Mouse (Mus musculus) natural killer cell, adult 2 months (primary cell): ENCODE results near the gene Prkag2.
"Not testable (repeated sequence)": the region's sequence is repeated elsewhere in the genome, so short reads cannot be mapped to it uniquely, and the experiment has no call there.

Experiments used
- DNase-seq, 2 experiments: peaks; one replicate each; pipeline ENCODE4 v3.0.0; 2022; ENCODE audit warnings: low spot score in 2 of 2

The Prkag2 gene

DNA sequence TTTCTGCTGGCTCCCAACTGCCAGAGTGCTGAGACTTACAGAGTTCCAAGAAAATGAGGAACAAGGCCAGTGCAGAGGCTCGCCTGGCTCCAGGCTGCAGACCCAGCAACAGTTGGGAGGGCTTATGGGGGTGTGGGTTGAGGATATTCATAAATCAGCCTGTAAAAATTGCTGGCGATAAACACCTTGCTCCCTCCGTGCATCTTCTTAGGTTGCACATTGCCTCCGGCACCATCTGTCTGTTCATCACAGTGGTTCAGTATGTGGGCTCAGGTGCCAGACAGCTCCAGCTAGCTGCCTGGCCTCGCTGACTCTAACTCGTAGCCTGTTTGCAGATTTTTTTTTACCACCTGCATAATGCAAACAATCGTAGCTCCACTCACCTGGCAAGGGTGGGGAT, 13.4 kb downstream of the Prkag2 start:
- DNase-seq, result no peak

DNA sequence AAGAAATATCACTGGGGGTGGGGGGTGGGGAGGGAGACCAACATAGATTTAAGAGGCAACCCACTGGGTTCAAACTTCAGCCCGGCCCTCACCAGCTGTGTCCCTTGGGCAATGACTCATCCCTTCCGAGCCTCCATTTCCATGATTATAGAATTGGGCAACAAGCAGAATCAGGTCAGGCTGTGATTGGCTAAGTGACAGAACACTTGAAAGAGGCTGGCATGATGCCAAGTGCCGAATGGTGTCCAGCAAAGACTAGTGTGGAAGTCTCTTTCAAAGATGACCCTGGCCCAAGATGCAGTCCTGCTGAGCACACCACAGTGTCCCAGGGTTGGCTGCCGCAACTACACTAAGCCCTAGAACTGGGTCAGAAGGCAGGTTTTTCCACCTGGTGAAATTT, 14.2 kb downstream of the Prkag2 start:
- DNase-seq, result no peak

DNA sequence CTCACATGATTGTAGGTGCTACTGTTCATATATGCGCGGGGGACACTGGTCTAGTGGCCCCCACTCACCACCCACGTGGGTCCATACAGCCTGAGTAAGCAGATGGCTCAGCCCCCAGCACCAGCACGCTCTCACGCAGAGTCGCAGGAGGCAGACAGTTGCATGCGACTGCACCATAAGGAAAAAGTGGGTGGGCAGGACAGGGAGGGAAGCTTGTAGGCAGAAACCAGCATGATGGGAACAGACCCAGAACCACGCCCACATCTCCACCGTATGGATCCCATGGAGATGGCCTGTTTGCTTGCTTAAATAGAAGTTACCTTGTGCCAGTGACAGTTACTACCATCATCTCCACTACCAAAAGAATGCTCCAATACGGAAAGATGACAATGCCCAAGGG, 15.3 kb downstream of the Prkag2 start:
- no peak for DNase-seq

DNA sequence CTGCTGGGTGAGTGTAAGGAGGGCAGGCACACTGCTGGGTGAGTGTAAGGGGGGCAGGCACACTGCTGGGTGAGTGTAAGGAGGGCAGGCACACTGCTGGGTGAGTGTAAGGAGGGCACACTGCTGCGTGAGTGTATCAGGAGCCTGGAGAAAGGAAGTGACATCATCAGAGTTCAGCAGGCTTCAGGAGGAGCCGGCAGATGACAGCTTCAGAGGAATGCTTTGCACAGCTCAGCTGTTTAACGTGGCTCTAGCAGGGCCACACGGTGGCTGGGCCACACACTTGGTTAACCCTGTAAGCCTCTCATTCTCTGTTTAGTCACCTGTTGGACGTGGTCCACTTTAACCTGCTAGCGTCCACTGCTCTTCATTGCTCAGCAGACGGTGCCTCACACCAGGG, 16.6 kb downstream of the Prkag2 start:
- no peak for DNase-seq

DNA sequence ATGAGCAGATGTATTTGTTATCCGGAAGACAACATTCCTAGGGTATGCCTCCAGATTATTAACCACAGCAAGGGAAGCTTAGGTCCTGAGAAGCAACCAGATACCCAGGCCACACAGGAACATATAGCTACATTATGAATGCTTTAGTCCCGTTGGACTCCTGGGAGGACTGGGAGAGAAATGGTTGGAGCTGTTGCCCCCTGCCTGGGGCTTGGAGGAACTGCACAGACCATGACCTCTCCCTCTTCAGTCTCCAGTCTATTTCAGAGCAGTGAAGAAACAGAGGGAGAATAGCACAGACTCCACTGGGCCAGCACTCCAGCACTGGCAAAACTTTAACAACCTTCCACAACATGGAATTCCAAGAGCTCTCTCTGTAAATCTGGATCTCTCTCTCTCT, 17.9 kb downstream of the Prkag2 start:
- DNase-seq, result no peak

DNA sequence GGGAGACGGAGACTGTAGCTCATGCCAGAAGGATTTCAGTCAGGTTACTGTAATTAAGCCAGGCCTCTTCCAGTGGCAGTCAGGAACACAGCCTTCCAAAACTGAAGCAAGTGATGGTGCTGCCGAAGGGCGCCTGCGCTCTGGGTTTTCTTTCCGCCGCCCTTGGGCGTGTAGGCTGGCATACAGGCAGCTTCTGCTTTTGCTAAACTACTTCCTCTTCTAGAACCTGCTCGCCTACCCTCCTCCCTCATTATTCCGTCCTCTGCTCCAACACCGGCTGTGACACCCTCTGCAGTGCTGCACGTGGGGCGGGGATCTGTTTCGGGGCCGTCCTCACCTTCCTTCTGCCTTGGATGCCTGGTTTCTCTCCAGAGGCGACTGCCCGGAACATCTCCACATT, 18.9 kb downstream of the Prkag2 start:
- DNase-seq, result peak; percentile 8 to 68

DNA sequence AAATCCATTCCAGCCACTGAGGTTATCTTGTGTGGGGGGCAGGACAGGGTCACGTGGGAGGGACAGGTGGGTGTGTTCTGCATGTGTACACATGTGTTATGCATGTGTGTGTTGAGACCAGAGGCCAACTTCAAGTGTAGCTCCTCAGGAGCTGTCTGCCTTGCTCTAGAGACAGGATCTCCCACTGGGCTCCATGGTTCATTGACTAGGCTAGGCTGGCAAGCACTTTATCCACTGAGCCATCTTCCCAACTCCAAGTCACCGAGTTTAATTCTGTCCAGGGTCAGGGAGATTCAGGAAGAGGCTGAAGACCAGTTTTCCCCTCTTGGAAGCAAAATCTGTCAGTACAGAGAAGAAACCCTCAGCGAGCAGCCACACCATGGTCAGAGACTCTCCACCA, 19.4 kb downstream of the Prkag2 start:
- no peak for DNase-seq

DNA sequence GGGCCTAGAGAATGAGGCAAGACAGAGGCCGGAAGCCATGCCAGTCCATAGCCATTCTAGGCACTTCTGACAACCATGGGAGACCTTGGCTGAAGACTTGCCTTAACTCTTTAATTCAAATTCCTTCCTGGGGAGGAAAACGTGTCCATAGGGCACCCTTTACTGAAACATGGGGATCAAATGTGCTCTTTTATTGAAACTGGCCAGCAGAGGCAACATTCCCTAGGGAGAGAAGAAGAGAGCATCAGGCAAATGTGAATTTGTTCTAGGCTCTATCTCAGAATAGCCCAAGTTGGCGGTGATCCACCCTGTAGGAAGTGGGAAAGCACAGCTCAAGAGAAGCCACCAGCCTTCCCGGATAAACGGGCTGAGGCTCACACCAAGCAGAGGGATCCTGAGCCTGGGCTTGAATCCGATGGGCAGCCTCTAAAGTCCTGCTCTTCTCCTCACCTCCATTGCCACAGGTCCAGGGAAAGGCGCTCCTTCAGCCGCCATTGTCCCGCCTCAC, 19.9 kb downstream of the Prkag2 start:
- no peak for DNase-seq

DNA sequence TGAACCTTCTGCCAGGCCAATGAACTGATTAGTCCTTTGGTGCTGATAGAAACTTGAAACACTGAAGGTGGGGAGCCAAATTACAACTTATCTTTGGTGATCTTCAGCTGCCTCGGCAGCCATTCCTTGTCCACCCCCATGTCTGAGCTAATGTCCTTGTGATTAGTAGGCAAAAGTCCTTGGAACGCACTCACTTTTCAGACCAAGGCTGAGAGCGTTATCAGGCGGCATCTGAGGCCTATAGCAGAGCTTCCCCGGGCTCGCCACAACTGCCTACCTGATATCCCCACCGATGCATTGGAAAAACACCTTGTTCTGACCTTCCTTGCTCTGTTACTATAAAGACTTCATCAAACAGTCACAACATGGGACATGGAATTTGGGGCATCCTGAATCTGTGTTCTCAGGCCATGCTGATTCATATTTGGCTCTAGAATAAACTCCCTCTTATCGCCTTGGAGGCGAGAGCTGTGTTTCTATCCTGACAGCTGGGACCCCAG, 20.6 kb downstream of the Prkag2 start:
- no peak for DNase-seq

DNA sequence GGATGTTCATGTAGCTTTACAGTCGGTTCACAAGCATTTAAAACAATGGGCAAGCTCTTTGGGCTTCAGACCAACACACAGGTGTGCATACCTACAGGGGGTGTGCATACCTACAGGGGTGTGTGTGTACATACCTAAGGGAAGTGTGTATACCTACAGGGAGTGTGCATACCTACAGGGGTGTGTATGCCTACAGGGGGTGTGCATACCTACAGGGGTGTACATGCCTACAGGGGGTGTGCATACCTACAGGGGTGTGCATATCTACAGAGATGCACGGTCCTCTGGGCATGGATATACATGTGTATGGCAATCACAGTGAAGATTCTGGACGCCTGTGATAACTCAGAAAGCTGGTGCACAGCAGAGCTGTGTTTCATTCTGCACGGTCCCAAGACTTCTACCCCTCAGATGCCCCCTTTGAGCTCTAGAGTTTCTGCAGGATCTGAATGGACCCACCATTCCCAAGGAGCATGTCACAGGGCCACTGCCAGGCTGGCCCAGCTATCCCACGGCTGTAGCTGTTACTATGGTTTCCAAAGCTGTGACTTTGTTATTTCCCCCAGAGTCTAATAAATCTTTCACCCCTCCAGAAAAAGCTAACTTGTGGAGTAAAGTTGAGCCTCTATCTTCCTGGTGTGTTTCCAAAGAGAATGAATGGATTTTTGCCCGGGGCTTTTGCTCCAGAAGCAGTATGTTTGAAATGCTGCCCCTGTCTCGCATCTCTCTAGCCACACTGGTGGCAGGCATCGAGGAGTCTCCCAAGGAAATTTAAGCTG, 22.4 kb downstream of the Prkag2 start:
- DNase-seq, result no peak

DNA sequence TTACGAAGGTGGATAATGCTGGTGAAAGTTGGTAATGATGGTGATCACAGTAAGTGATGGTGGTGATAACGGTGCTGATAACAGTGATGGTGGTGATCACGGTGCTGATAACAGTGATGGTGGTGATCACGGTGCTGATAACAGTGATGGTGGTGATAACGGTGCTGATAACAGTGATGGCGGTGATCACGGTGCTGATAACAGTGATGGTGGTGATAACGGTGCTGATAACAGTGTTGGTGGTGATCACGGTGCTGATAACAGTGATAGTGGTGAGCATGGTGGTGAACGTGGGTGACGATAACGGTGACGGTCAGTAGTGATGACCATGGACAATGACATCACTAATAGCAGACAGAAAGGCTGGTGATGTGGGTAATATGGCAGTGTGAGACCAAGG, 23.2 kb downstream of the Prkag2 start:
- DNase-seq, result not testable (repeated sequence)

DNA sequence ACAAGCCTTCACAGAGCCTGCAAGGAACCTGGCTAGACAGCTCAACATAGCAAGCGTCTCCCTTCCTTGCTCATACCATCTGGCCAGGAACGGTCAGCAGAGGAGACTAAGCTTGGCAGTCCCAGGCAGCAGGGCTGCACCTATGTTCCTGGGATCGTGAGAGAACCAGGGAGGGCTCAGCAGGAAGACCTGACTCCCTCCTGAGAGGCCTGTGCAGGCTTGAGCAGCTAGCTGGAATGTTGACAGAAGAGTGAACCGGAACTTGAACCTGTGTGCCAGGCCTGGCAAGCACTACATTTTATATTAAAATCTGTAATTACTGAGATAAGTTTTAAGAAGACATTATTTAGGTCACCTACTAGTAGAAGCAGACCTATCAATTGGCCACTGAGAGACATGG, 24.8 kb downstream of the Prkag2 start:
- no peak for DNase-seq

DNA sequence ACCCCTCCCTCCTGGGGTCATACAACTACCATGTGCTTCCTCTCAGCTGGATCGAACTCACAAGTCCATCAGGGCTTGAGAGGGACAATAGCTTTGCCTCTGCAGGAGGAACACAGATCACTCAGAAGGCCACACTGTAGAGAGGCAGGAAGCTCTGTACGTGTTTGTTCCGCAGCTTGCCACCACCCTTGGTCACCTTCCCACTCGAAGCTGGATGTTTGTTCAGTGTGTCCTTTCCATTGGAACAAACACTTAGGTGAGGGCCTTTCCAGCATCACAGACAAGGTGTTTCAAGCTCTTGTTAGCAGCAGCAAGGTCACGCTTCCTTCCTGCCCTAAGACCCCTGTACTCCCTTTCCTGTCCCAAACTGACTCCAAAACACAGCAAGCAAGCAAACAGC, 30.6 kb downstream of the Prkag2 start:
- DNase-seq, result no peak

DNA sequence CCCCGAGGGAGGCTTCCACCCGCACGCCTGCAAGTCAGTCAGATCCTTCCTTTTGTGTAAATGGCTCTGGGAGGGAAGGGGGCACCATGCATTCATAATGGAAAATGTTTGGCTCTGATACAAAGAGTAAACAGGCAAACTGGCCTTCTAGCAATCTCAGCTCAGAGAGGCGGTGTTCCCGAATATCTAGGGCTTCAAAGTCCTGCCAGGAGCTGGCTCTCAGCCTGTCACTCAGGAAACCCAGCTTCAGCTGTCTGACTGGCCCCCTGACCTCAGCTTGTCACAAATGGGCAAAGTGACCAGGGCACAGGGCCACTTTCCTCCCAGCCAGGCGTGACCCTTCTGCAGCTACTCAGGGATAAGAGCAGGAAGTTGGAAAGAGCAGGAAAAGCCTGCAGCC, 33.3 kb downstream of the Prkag2 start:
- DNase-seq, result no peak

DNA sequence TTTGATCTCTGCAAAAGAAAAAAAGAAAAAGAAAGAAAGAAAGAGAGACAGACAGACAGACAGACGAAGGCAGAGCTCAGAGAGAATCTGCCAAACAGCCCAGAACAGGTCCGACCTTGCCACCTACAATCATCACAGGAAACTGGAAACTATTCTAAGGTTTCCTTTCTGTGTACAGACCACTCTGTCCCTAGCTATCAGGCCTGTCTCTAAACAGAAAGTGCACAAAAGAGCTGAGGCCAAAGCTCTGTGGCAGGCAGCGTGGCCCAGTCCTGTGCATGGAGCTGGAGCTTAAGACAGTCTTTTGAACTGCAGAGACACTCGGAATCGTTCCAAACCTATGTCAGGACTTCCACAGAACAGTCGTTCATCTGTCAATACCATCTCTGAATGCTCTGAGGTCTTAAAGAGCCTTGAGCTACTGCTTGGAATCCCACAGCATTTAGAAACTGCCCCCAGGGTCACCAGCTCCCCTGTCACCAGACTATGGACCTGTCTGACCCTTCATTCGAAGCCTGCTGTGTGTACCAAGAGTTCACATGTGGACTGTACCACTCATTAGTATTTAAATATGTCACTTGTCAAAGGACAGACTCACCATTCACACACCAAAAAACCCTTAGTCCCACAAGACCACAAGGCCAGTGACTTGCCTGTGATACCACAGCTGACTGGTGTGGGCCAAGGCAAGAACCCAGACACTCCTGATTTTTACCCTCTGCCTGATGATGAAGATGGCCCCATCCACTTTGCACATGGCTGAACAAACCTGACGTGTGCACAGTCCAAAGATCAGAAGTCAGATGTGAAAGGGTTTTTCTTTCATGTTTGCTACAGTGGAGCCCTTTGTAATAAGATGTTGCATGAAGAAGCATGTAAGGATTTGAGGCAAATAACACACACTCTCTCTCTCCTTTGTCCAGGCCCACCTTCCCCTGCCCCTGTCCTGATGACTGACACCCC, 35.9 kb downstream of the Prkag2 start:
- no peak for DNase-seq

DNA sequence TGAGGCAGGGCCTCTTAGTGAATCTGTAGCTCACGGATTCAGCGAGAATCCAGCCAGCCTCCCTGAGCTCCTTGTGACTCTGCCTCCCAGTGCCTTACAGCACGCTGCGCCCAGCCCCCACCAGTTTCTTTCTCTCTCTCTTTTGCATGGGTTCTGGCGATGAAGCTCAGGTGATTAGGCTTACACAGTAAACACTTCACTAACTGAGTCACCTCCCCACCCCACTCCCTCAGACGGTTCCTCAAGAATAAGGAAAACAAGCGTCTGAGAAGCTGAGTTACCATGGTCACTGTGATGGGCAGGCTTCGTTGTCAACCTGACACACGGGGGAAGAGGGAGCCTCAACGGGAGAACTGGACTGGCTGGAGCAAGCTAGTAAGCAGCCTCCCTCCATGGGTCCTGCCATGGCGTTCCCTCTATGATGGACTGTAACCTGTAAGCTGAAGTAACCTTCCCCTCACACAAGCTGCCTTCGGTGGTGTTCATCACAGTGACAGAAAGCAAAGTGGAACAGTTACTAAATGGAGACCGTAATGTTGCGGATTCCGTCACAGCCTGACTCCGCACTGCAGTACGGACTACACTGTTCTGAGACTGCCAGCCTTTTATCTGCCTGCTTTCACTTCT, 37.8 kb downstream of the Prkag2 start:
- no peak for DNase-seq

DNA sequence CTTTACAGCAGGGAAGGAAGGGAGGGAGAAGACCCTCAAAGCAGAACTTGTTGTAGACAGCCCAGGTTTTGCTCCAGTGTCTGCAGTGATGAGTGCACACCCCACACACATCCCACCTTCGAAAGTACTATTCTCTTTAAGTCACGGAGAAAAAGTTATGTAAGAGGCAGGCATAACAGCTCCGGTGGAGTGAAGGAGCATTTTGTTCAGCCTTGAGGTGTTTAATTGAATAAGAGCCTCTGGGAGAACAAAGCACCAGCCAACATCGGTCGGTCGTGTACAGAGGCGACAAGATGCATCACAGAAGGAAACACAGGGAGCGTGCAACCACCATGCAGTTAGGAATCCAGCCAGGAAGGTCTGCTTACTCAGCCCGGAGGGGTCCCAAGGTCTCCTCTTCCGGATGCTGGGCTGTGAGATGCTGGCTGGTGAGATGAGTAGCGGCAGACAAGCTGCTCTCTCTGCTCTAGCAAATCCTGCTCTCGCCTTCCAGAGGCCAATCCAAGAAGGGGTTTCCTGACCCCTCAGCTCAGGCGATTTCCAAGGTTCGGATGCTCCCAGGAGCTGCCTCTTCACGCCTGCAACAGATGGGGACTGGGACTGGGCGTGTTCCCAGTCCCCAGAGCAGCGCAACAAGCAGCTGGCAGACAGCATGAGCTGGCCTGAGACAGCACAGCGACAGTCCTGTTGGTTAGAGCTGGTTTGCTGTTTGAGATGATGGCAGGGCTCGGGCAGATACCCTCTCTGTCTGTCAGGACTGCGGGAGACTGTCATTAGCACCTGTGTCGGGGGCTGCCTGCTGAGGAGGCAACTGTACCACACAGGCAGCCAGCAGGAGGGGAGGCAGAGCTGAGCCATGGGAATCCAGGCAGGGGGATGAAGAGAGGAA, 41.3 kb downstream of the Prkag2 start:
- DNase-seq, result no peak

DNA sequence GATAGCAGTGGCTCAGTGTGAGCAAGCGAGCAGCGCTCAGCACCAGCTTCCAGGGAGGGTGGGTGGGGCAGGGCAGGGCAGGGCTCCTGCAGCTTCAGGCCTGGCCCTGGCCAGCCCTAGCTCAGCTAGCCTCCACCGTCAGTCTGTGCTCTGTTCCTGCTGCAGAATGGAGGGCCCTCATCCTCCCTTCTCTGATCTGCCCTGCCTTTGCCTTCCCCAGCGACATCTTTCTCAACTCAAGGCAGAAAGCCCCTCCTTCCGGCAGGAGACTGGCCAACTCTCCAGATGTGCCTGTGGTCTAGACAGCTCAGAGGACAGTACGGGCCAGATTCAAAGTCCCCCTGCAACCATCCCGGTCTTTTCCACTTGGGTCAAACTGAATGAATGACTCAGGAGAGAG, 42.0 kb downstream of the Prkag2 start:
- no peak for DNase-seq

DNA sequence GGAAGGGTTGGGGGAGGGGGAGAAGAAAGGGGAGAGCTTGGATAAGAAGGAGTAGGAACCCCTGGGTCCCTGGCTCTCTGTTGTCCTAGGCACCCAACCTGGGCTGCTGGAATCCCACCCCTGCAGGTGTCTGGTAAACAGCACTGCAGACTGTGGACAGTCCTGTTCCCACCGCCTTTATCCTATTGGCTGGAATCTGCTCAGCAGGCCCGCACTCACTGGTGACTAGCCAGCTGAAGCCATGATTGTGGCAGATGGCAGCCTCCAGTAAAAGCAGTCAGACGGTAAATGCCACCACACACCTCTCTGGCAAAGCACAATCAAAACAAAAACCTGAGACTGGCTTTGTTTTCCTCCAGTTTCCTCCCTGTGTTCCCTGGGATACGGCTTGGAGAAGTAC, 45.2 kb downstream of the Prkag2 start:
- DNase-seq, result no peak

DNA sequence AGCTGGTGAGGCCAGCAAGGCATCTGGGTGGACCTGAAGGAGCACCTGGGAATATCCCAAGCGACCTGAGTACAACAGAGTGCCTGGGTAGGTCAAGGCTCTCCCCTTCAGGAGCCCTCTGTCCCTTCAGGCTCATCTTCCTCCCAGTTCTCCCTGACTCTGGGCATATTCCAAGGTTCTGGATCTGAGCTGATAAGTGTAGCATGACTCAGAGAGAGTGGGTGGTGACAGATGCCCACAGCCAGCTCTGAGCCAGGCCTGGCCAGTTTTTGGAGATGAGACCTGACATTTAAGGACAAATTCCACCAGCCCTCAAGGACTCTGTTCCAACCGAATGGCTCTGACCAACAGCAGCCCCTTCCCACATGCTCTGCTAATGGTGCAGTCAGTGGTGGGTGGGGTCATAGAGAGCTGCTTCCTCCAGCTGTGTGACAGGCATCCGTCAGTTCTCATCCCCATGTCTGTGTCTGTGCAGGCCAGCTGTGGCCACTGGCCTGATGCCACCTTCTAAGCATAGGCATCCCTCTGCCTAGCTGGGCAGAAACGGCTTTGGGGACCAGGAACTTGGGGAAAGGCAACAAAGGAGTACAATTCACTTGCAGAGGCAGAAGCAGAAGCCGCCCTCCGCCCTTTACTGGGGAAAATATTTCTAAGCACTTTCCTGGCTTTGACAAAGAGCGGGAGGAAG, 46.3 kb downstream of the Prkag2 start:
- no peak for DNase-seq

DNA sequence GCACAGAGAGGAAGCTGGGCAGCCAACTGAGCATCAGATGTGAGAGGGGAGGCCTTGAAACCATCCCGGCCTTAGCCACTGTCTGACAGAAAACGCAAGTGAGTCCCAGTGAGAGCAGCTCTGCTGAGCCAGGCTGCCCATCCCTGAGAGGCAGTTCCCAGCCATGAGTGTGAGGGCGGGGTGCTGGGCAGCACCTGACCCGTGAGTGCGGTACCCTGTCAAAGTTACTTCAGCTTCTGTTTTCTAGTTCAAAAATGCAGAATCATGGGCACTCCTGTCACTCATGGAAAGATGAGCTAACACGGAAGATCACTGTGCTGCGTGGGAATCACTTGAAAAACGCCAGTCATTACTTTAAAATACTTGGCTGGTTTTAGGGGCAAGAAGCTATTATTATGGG, 49.6 kb downstream of the Prkag2 start:
- DNase-seq, result no peak
